Mouse (Mus musculus) MEL (cell line): ENCODE results near the gene Proser3. TPM values are rescaled to one million over a fixed set of nuclear protein-coding genes. Genes with fewer than 3 reads are reported as not detected.

Experiments
- DNase-seq: peaks from one replicate; pipeline ENCODE4 v3.0.0; 2011; ENCODE audit warnings: low read depth, low spot score
- H3K27ac ChIP-seq: 2 replicates; pipeline ENCODE4 v1.5.1; 2012; ENCODE audit warnings: low read depth, mild to moderate bottlenecking, control low read depth, low read length, moderate library complexity; ENCODE audit not compliant: control insufficient read depth
- H3K27me3 ChIP-seq, 2 experiments: fragments of 150-350 bp in 1 of 2; sonication (generic) in 1 of 2; 2 replicates each; pipeline ENCODE4 v1.6.1; 2012; ENCODE audit warnings: low read length in 2 of 2, mild to moderate bottlenecking in 2 of 2, improper control_type of control experiment in 1 of 2, moderate library complexity in 1 of 2; ENCODE audit not compliant: insufficient read depth in 2 of 2, control insufficient read depth in 1 of 2
- H3K36me3 ChIP-seq, 2 experiments: 2 replicates each; pipeline ENCODE4 v1.6.1; 2012 to 2014; ENCODE audit warnings: low read length in 2 of 2, improper control_type of control experiment in 1 of 2, inconsistent platforms in 1 of 2, mild to moderate bottlenecking in 1 of 2; ENCODE audit not compliant: insufficient read depth in 2 of 2, control insufficient read depth in 1 of 2
- H3K4me1 ChIP-seq, 2 experiments: fragments of 150-350 bp in 1 of 2; sonication (generic) in 1 of 2; 2 replicates each; pipeline ENCODE4 v1.6.1; 2012; ENCODE audit warnings: low read length in 2 of 2, improper control_type of control experiment in 1 of 2, mild to moderate bottlenecking in 1 of 2; ENCODE audit not compliant: insufficient read depth in 2 of 2, control insufficient read depth in 1 of 2
- H3K4me3 ChIP-seq, 2 experiments: fragments of 150-350 bp in 1 of 2; sonication (generic) in 1 of 2; 2 replicates each; pipeline ENCODE4 v1.5.1; 2012; ENCODE audit warnings: low read depth in 2 of 2, low read length in 2 of 2, mild to moderate bottlenecking in 2 of 2, moderate library complexity in 2 of 2, control low read depth in 1 of 2, improper control_type of control experiment in 1 of 2; ENCODE audit not compliant: control insufficient read depth in 1 of 2, insufficient read depth in 1 of 2
- H3K79me2 ChIP-seq: 2 replicates; pipeline ENCODE4 v1.6.1; 2012; ENCODE audit warnings: mild to moderate bottlenecking, low read length, moderate library complexity; ENCODE audit not compliant: control insufficient read depth, poor library complexity, insufficient read depth
- H3K9ac ChIP-seq: 2 replicates; pipeline ENCODE4 v1.6.1; 2012; ENCODE audit warnings: low read depth, mild to moderate bottlenecking, control low read depth, low read length, moderate library complexity; ENCODE audit not compliant: control insufficient read depth, poor library complexity, severe bottlenecking
- H3K9me3 ChIP-seq: fragments of 150-350 bp; sonication (generic); replicated peaks from 2 replicates; pipeline ENCODE4 v1.6.1; 2012; ENCODE audit warnings: mild to moderate bottlenecking, low read length, improper control_type of control experiment, moderate library complexity; ENCODE audit not compliant: insufficient read depth
- CHD1 ChIP-seq: IDR thresholded peaks from 2 replicates; pipeline ENCODE4 v1.6.1; 2012; ENCODE audit warnings: low read depth, mild to moderate bottlenecking, inconsistent platforms, low read length, improper control_type of control experiment
- CHD2 ChIP-seq: IDR thresholded peaks from 2 replicates; pipeline ENCODE4 v1.6.1; 2011; ENCODE audit warnings: low read length, improper control_type of control experiment
- CTCF ChIP-seq, 3 experiments: IDR thresholded peaks in 2 of 3; conservative IDR thresholded peaks in 1 of 3; 2 replicates each; pipeline ENCODE4 v1.5.1; 2011 to 2012; ENCODE audit warnings: low read length in 3 of 3, low read depth in 2 of 3, mild to moderate bottlenecking in 2 of 3, improper control_type of control experiment in 1 of 3, inconsistent platforms in 1 of 3, mixed read lengths in 1 of 3, moderate library complexity in 1 of 3; ENCODE audit not compliant: control insufficient read depth in 1 of 3, insufficient read depth in 1 of 3, poor library complexity in 1 of 3, severe bottlenecking in 1 of 3
- ELF1 ChIP-seq: IDR thresholded peaks from 2 replicates; pipeline ENCODE4 v1.6.1; 2014; ENCODE audit warnings: low read depth, mild to moderate bottlenecking, inconsistent platforms, low read length, improper control_type of control experiment, moderate library complexity
- EP300 ChIP-seq, 2 experiments: IDR thresholded peaks; 2 replicates each; pipeline ENCODE4 v1.6.1; 2011; ENCODE audit warnings: improper control_type of control experiment in 2 of 2, low read length in 2 of 2, low read depth in 1 of 2, mild to moderate bottlenecking in 1 of 2
- ETS1 ChIP-seq: IDR thresholded peaks from 2 replicates; pipeline ENCODE4 v1.6.1; 2012; ENCODE audit warnings: low read depth, mild to moderate bottlenecking, inconsistent platforms, low read length, improper control_type of control experiment, moderate library complexity
- GATA1 ChIP-seq: IDR thresholded peaks from 2 replicates; pipeline ENCODE4 v1.6.1; 2011; ENCODE audit warnings: low read depth, low read length, improper control_type of control experiment
- HCFC1 ChIP-seq: IDR thresholded peaks from 2 replicates; pipeline ENCODE4 v1.6.1; 2012; ENCODE audit warnings: low read depth, mild to moderate bottlenecking, inconsistent platforms, low read length, improper control_type of control experiment, moderate library complexity
- KAT2A ChIP-seq: conservative IDR thresholded peaks from 2 replicates; pipeline ENCODE4 v1.6.1; 2012; ENCODE audit warnings: low read depth, low read length, improper control_type of control experiment, inconsistent platforms
- MAX ChIP-seq: IDR thresholded peaks from 2 replicates; pipeline ENCODE4 v1.6.1; 2011; ENCODE audit warnings: low read length, improper control_type of control experiment
- MXI1 ChIP-seq: IDR thresholded peaks from 2 replicates; pipeline ENCODE4 v1.6.1; 2011; ENCODE audit warnings: mild to moderate bottlenecking, low read depth, low read length, improper control_type of control experiment
- MYC ChIP-seq: IDR thresholded peaks from 2 replicates; pipeline ENCODE4 v1.6.1; 2011; ENCODE audit warnings: low read depth, mild to moderate bottlenecking, low read length, improper control_type of control experiment, moderate library complexity
- NELFE ChIP-seq: IDR thresholded peaks from 2 replicates; pipeline ENCODE4 v1.6.1; 2011; ENCODE audit warnings: low read depth, low read length, improper control_type of control experiment
- NRF1 ChIP-seq: IDR thresholded peaks from 2 replicates; pipeline ENCODE4 v1.6.1; 2014; ENCODE audit warnings: low read depth, mild to moderate bottlenecking, inconsistent platforms, low read length, improper control_type of control experiment, moderate library complexity; ENCODE audit not compliant: poor library complexity, insufficient read depth, severe bottlenecking
- POLR2AphosphoS5 ChIP-seq: IDR thresholded peaks from 2 replicates; pipeline ENCODE4 v1.6.1; 2012; ENCODE audit warnings: low read depth, borderline replicate concordance, mild to moderate bottlenecking, inconsistent platforms, low read length, moderate library complexity, mixed read lengths
- RAD21 ChIP-seq: IDR thresholded peaks from 2 replicates; pipeline ENCODE4 v1.6.1; 2011; ENCODE audit warnings: mild to moderate bottlenecking, low read depth, low read length, improper control_type of control experiment
- RCOR1 ChIP-seq: IDR thresholded peaks from 2 replicates; pipeline ENCODE4 v1.6.1; 2012; ENCODE audit warnings: low read depth, mild to moderate bottlenecking, inconsistent platforms, low read length, improper control_type of control experiment
- TAL1 ChIP-seq: IDR thresholded peaks from 2 replicates; pipeline ENCODE4 v1.6.1; 2012; ENCODE audit warnings: mild to moderate bottlenecking, inconsistent platforms, low read length, moderate library complexity, mixed read lengths
- TBP ChIP-seq: IDR thresholded peaks from 2 replicates; pipeline ENCODE4 v1.8.0; 2011; ENCODE audit warnings: low read depth, low read length, improper control_type of control experiment
- USF1 ChIP-seq: IDR thresholded peaks from 2 replicates; pipeline ENCODE4 v1.6.1; 2014; ENCODE audit warnings: low read depth, mild to moderate bottlenecking, inconsistent platforms, low read length, improper control_type of control experiment, moderate library complexity
- ZC3H11A ChIP-seq: IDR thresholded peaks from 2 replicates; pipeline ENCODE4 v1.6.1; 2012; ENCODE audit warnings: low read depth, mild to moderate bottlenecking, inconsistent platforms, low read length, improper control_type of control experiment
- polyA plus RNA-seq, 2 experiments: library from polyadenylated mRNA; stranded (reverse) in 1 of 2; unstranded in 1 of 2; fragments of >175 nt in 1 of 2; fragments of >200 nt in 1 of 2; gene quantifications; 2 replicates each; pipeline versions ENCODE4 v1.2.1 to v1.2.4; 2012; ENCODE audit warnings: low replicate concordance in 2 of 2, low read depth in 1 of 2; ENCODE audit not compliant: insufficient read length in 2 of 2, insufficient read depth in 1 of 2, missing spikeins in 1 of 2
- total RNA-seq: library from RNA; depleted of rRNA; stranded (reverse); fragments of 300-350 nt; gene quantifications from 2 replicates; pipeline ENCODE4 v1.2.3, GENCODE M21; 2012

Gene Proser3
- total and polyA plus RNA-seq, 3 experiments: 2.3 to 8.9 TPM; not detected in 1

- Histone ChIP-seq H3K36me3 (peaks cover 0 to 15% of the 10 kb centered on the region in 2 experiments; a peak in 3 of 4 replicates), H3K79me2 (no peaks in the 10 kb centered on the region), H3K9me3 (no peaks in the 10 kb centered on the region)
- TF ChIP-seq CTCF (IDR thresholded peaks at IDR 0.05 in 2 of 3, conservative IDR thresholded peaks at IDR 0.05 in 1 of 3; ENCODE audit: control insufficient read depth in 1 of 3, insufficient read depth in 1 of 3, low read depth in 2 of 3, low read length in 3 of 3, poor library complexity in 1 of 3, severe bottlenecking in 1 of 3) (peak in 1 of 3 experiments; percentile 5; a peak in 2 of 6 replicates), MXI1 (peak; percentile 49), ZC3H11A (no peak), ETS1 (no peak), TBP (peak; percentile 61), RCOR1 (peak; percentile 39; the same call in 1 of the 2 replicates), POLR2AphosphoS5 (no peak), EP300 (IDR thresholded peaks at IDR 0.05; ENCODE audit: low read depth in 1 of 2, low read length in 2 of 2) (peak in 1 of 2 experiments; percentile 6; a peak in 1 of 4 replicates), MAX (peak; percentile 65), MYC (peak; percentile 62; the same call in 1 of the 2 replicates), GATA1 (peak; percentile 8; the same call in 1 of the 2 replicates)
- TF ChIP-seq, all 39 proteins: peak for 8
- H3K9ac ChIP-seq: no peak overlapping the region
- H3K27ac ChIP-seq: peak overlapping the region; percentile 15; the same call in 1 of the 2 replicates
- H3K27me3 ChIP-seq: no peaks in the 10 kb centered on the region
- H3K4me1 ChIP-seq: peaks cover 0 to 6% of the 10 kb centered on the region in 2 experiments; a peak in 1 of 4 replicates
- no peak overlapping the region for H3K4me3 ChIP-seq
- DNase-seq: peak; percentile 63
These were observed 20.3 kb upstream of the Proser3 start for GRCm38 (mm10) chr7:30572389-30572788.

- peaks cover 3 to 8% of the 10 kb centered on the region in 2 experiments; a peak in 1 of 4 replicates for H3K4me1 ChIP-seq
- TF ChIP-seq RAD21: no peak
- TF ChIP-seq ZC3H11A: no peak
- TF ChIP-seq EP300 (IDR thresholded peaks at IDR 0.05; ENCODE audit: low read depth in 1 of 2, low read length in 2 of 2): no peak
- TF ChIP-seq KAT2A: no peak
- no peak for TF ChIP-seq ETS1
- no peak for TF ChIP-seq NRF1
- no peak for TF ChIP-seq USF1
- no peak for TF ChIP-seq CHD1
- TF ChIP-seq HCFC1: no peak
- no peak for TF ChIP-seq NELFE
- no peak for TF ChIP-seq CHD2
- no peak for TF ChIP-seq ELF1
- TF ChIP-seq TAL1: no peak
- no peaks in the 10 kb centered on the region for H3K9me3 ChIP-seq
- no peaks in the 10 kb centered on the region for H3K27me3 ChIP-seq
- H3K27ac ChIP-seq: no peak overlapping the region
- H3K79me2 ChIP-seq: peaks cover 3% of the 10 kb centered on the region
- H3K9ac ChIP-seq: no peak overlapping the region
- no peak overlapping the region for H3K4me3 ChIP-seq
- DNase-seq: no peak
- H3K36me3 ChIP-seq: peaks cover 0 to 4% of the 10 kb centered on the region in 2 experiments; a peak in 3 of 4 replicates
These were observed 15.5 kb upstream of the Proser3 start for GRCm38 (mm10) chr7:30567555-30567954.
